Comparison of ENCODE assay signal across 8 mouse cellular contexts in genomic region chr1:133434018-133434755, GRCm38 (mm10). TPM values are rescaled to one million over a fixed set of nuclear protein-coding genes. Genes with fewer than 3 reads are reported as not detected.
DNase-seq lines count a peak whose midpoint lies in the region; ATAC-seq and TF ChIP-seq lines count a peak whose summit lies in the region.

No protein-coding gene starts in this region.

- H3K4me1 ChIP-seq in lung, adult 2 months (ENCODE audit: control insufficient read depth, insufficient read depth, low read length), result no peaks in the 10 kb centered on the region
- H3K4me1 ChIP-seq in forebrain, embryonic 14.5 days (ENCODE audit: control insufficient read depth, insufficient read depth, low read length), result peaks cover 11% of the 10 kb centered on the region
- peaks cover 13% of the 10 kb centered on the region; the same call in 1 of the 2 replicates for H3K4me1 ChIP-seq in intestine, embryonic 14.5 days (replicated peaks; ENCODE audit: control insufficient read depth, insufficient read depth, low read length)
- H3K4me1 ChIP-seq in midbrain, embryonic 16.5 days (ENCODE audit: control insufficient read depth, insufficient read depth, low read length), result peaks cover 16% of the 10 kb centered on the region

- no peak for TF ChIP-seq CTCF in lung, adult 2 months (IDR thresholded peaks at IDR 0.05; ENCODE audit: insufficient read depth, low read length)

- H3K4me3 ChIP-seq in lung, adult 2 months (replicated peaks; ENCODE audit: extremely low read depth, low read depth, low read length), result peak overlapping the region; percentile 48
- no peak overlapping the region for H3K4me3 ChIP-seq in forebrain, embryonic 14.5 days (ENCODE audit: low read depth, low read length)
- peak overlapping the region; percentile 27 for H3K4me3 ChIP-seq in intestine, embryonic 14.5 days (ENCODE audit: low read depth, low read length)
- 0 out of 2 replicates have a peak overlapping the region, but pooled peaks have one; percentile 3 for H3K4me3 ChIP-seq in midbrain, embryonic 16.5 days (ENCODE audit: low read depth, low read length)

- peaks cover 3% of the 10 kb centered on the region; the same call in 1 of the 2 replicates for H3K9me3 ChIP-seq in forebrain, embryonic 14.5 days (replicated peaks; ENCODE audit: control insufficient read depth, low read length)
- H3K9me3 ChIP-seq in intestine, embryonic 14.5 days (ENCODE audit: control insufficient read depth, low read length), result peaks cover 7% of the 10 kb centered on the region
- peaks cover 2% of the 10 kb centered on the region; the same call in 1 of the 2 replicates for H3K9me3 ChIP-seq in midbrain, embryonic 16.5 days (replicated peaks; ENCODE audit: control insufficient read depth, low read length, poor library complexity, severe bottlenecking)

- 25% methylated on average over 10 of the region's 12 CpGs for WGBS in lung, adult 2 months
- WGBS in forebrain, embryonic 14.5 days, result 2% methylated on average over 10 of the region's 12 CpGs
- 19% methylated on average over 10 of the region's 12 CpGs for WGBS in intestine, embryonic 14.5 days
- 6% methylated on average over 8 of the region's 12 CpGs for WGBS in midbrain, embryonic 16.5 days

- no peaks in the 10 kb centered on the region for H3K36me3 ChIP-seq in forebrain, embryonic 14.5 days (ENCODE audit: control insufficient read depth, insufficient read depth, low read length)
- H3K36me3 ChIP-seq in intestine, embryonic 14.5 days (ENCODE audit: control insufficient read depth, insufficient read depth, low read length), result no peaks in the 10 kb centered on the region
- no peaks in the 10 kb centered on the region for H3K36me3 ChIP-seq in midbrain, embryonic 16.5 days (ENCODE audit: control insufficient read depth, insufficient read depth, low read length)

- peak overlapping the region; percentile 65 for H3K27ac ChIP-seq in forebrain, embryonic 14.5 days (ENCODE audit: low read depth, low read length)
- H3K27ac ChIP-seq in intestine, embryonic 14.5 days (ENCODE audit: low read depth), result no peak overlapping the region
- peak overlapping the region; percentile 65 for H3K27ac ChIP-seq in midbrain, embryonic 16.5 days (ENCODE audit: low read length)

- no peak for DNase-seq in lung, adult 2 months
- DNase-seq in lung, postnatal 25 days (ENCODE audit: low spot score), result no peak
- peak; percentile 82 for DNase-seq in forebrain, embryonic 14.5 days (ENCODE audit: low spot score)
- no peak for DNase-seq in intestine, embryonic 14.5 days (ENCODE audit: low spot score)
- DNase-seq in left cerebral cortex, postnatal 25 days (ENCODE audit: low spot score in 2 of 2), result peak; percentile 9 to 25
- no peak for DNase-seq in spleen, postnatal 10 days (ENCODE audit: low spot score in 2 of 2)
- DNase-seq in spleen, adult 18-20 months, result no peak

- peak overlapping the region; percentile 40 for H3K4me2 ChIP-seq in forebrain, embryonic 14.5 days (ENCODE audit: low read length)
- H3K4me2 ChIP-seq in intestine, embryonic 14.5 days (ENCODE audit: low read length), result peak overlapping the region; percentile 42
- H3K4me2 ChIP-seq in midbrain, embryonic 16.5 days (ENCODE audit: low read length), result peak overlapping the region; percentile 42

- H3K27me3 ChIP-seq in forebrain, embryonic 14.5 days (replicated peaks; ENCODE audit: control insufficient read depth, insufficient read depth, low read length), result no peaks in the 10 kb centered on the region
- no peaks in the 10 kb centered on the region for H3K27me3 ChIP-seq in intestine, embryonic 14.5 days (replicated peaks; ENCODE audit: control insufficient read depth, insufficient read depth, low read length)
- H3K27me3 ChIP-seq in midbrain, embryonic 16.5 days (ENCODE audit: control insufficient read depth, insufficient read depth, low read depth, low read length), result no peaks in the 10 kb centered on the region

- H3K9ac ChIP-seq in forebrain, embryonic 14.5 days (ENCODE audit: low read length), result peak overlapping the region; percentile 1; the same call in 1 of the 2 replicates
- peak overlapping the region; percentile 12 for H3K9ac ChIP-seq in intestine, embryonic 14.5 days (ENCODE audit: low read length)
- peak overlapping the region; percentile 46; the same call in 1 of the 2 replicates for H3K9ac ChIP-seq in midbrain, embryonic 16.5 days (ENCODE audit: low read depth, low read length)

- TF ChIP-seq POLR2A in lung, adult 2 months (IDR thresholded peaks at IDR 0.05; ENCODE audit: borderline replicate concordance, extremely low read depth, low read depth, low read length), result no peak

- intact Hi-C loops in left cerebral cortex, postnatal 25 days (cut with DNase I), result no loop called here

- peak; percentile 88 for ATAC-seq in forebrain, embryonic 14.5 days
- ATAC-seq in intestine, embryonic 14.5 days (replicated peaks; ENCODE audit: low FRiP score, low TSS enrichment, low read depth), result 0 out of 2 replicates have a peak, but pooled peaks have one; percentile 20
- peak; percentile 88 for ATAC-seq in midbrain, embryonic 16.5 days

RNA-seq across cellular contexts. Expression of gene Sox13, which starts 10.0 kb away (rescaled TPM):
- 134 and 144 TPM in 2 replicates for polyA plus RNA-seq in lung, adult 2 months (2012; rRNA removed)
- 4.2 and 4.3 TPM in 2 replicates for polyA plus RNA-seq in forebrain, embryonic 14.5 days (2014; fragmentation: Nextera tagmentation; extraction: Ambion mirVana)
- polyA plus RNA-seq in intestine, embryonic 14.5 days (2014; fragmentation: Nextera tagmentation; extraction: Ambion mirVana), result 12.1 and 12.3 TPM in 2 replicates
- total RNA-seq in left cerebral cortex, postnatal 25 days (2021), result 10 to 100 TPM in 1 of 2 experiments, 1 to 10 TPM in 1; 7.6 to 11.0 TPM
- polyA plus RNA-seq in midbrain, embryonic 16.5 days (2015; fragmentation: Nextera tagmentation; extraction: Ambion mirVana), result 5.3 and 7.4 TPM in 2 replicates

Comparison
In these comparisons a context has a peak if more than half of its experiments do, and no peak if none do; other contexts are left out.
1. DNase-seq: peak in forebrain, embryonic 14.5 days (single experiment) and left cerebral cortex, postnatal 25 days (2 of 2); none in lung, adult 2 months (single experiment), lung, postnatal 25 days (single experiment), intestine, embryonic 14.5 days (single experiment), spleen, postnatal 10 days (0 of 2) and spleen, adult 18-20 months (0 of 2).
2. ATAC-seq: peak in every context shown above with its lines; median percentile 88 in forebrain, embryonic 14.5 days; 88 in midbrain, embryonic 16.5 days; 20 in intestine, embryonic 14.5 days.
3. RNA of gene Sox13, which starts 10.0 kb away (polyA plus RNA-seq): 134 to 144 TPM in lung, adult 2 months; 12.1 to 12.3 TPM in intestine, embryonic 14.5 days, 5.3 to 7.4 TPM in midbrain, embryonic 16.5 days and 4.2 to 4.3 TPM in forebrain, embryonic 14.5 days; every median in the first group is over 10 times any median in the second.
4. Peak in every context shown above with its lines, with median percentiles within 50 percentile points of each other: H3K4me2 ChIP-seq and H3K9ac ChIP-seq.